Mouse (Mus musculus): ENCODE measurements at regions not wholly inside any gene's neighbourhood (a gene's known extent, or its start where the extent isn't known, plus 50 kb on each side); places are given as distances from the start of the nearest gene placed in this dataset.

GRCm38 (mm10) chr10:17076186-17076585 lies 646.8 kb upstream of the Cited2 start:
- TF ChIP-seq POLR2A (IDR thresholded peaks at IDR 0.05; ENCODE audit: low read depth, low read length), result no peak
- TF ChIP-seq CTCF (conservative IDR thresholded peaks at IDR 0.05; ENCODE audit: insufficient read depth, insufficient read length, low read depth, low read length), result no peak

All from kidney, adult 2 months (tissue).